In the genomic region with DNA sequence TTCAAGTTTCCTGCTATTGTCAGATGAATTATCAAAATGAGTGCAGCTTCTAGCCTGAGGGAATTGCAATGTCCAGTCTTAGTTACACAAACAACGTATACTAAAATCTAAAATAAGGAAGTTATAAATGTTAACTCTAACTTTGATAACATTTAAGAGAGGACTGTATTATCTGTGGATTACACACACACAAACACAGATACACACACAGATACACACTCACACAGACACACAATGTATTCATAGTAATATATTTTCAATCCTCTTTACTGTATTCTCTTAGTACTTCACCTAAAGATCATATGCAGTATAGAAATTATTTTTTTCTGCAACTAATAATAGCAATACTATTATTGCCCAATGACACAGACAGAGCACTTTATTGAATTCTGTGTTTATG, we compare ENCODE assay signal across 31 mouse cellular contexts.
"Had no signal": no experiment of that assay in that cellular context is flagged by ENCODE, and none has a peak within 500 bp of the region (broad histone marks: within the 10 kb centered on the region; RNA-seq: fewer than 3 reads in every experiment).

No protein-coding gene starts in this region.

- DNase-seq: left cerebral cortex, postnatal 4 days; liver; liver, embryonic 13.5 days; liver, postnatal 0 days; lung, adult 18-20 months; lung, adult 2 months; lung, embryonic 14.5 days; lung, postnatal 10 days; lung, postnatal 14 days; lung, postnatal 36 days; lung, postnatal 4 days; midbrain, embryonic 14.5 days had no signal

- H3K4me1 ChIP-seq: limb, embryonic 10.5 days; limb, embryonic 12.5 days; limb, embryonic 13.5 days; limb, embryonic 15.5 days; liver, embryonic 12.5 days; liver, embryonic 13.5 days; liver, embryonic 15.5 days; lung, embryonic 15.5 days; megakaryocyte, embryonic 14.5 days; midbrain, embryonic 10.5 days; midbrain, embryonic 12.5 days; midbrain, embryonic 13.5 days; midbrain, embryonic 15.5 days had no signal

- H3K4me2 ChIP-seq: limb, embryonic 12.5 days; limb, embryonic 13.5 days; limb, embryonic 15.5 days; liver, embryonic 11.5 days; liver, embryonic 12.5 days; liver, embryonic 13.5 days; liver, embryonic 15.5 days; lung, embryonic 14.5 days; lung, embryonic 15.5 days; midbrain, embryonic 11.5 days; midbrain, embryonic 12.5 days; midbrain, embryonic 13.5 days; midbrain, embryonic 15.5 days had no signal

- H3K4me3 ChIP-seq: limb, embryonic 10.5 days; limb, embryonic 12.5 days; limb, embryonic 13.5 days; limb, embryonic 15.5 days; liver, embryonic 12.5 days; liver, embryonic 13.5 days; liver, embryonic 15.5 days; lung, embryonic 15.5 days; megakaryocyte, embryonic 14.5 days; midbrain, embryonic 10.5 days; midbrain, embryonic 12.5 days; midbrain, embryonic 13.5 days; midbrain, embryonic 15.5 days; myocyte had no signal

- H3K27me3 ChIP-seq: limb, embryonic 12.5 days; limb, embryonic 13.5 days; limb, embryonic 15.5 days; liver, embryonic 12.5 days; liver, embryonic 13.5 days; liver, embryonic 15.5 days; lung, embryonic 15.5 days; megakaryocyte, embryonic 14.5 days; midbrain, embryonic 12.5 days; midbrain, embryonic 13.5 days; midbrain, embryonic 15.5 days had no signal

- H3K27ac ChIP-seq: limb, embryonic 10.5 days; limb, embryonic 12.5 days; limb, embryonic 13.5 days; limb, embryonic 15.5 days; liver, embryonic 12.5 days; liver, embryonic 13.5 days; liver, embryonic 14.5 days; liver, embryonic 15.5 days; lung, embryonic 15.5 days; macrophage; midbrain, embryonic 10.5 days; midbrain, embryonic 12.5 days; midbrain, embryonic 13.5 days; midbrain, embryonic 15.5 days had no signal

- H3K36me3 ChIP-seq: limb, embryonic 10.5 days; limb, embryonic 12.5 days; limb, embryonic 13.5 days; limb, embryonic 15.5 days; liver, embryonic 12.5 days; liver, embryonic 13.5 days; liver, embryonic 15.5 days; lung, embryonic 15.5 days; midbrain, embryonic 10.5 days; midbrain, embryonic 12.5 days; midbrain, embryonic 13.5 days; midbrain, embryonic 15.5 days had no signal

- H3K9me3 ChIP-seq: limb, embryonic 10.5 days; limb, embryonic 12.5 days; limb, embryonic 13.5 days; limb, embryonic 15.5 days; liver, embryonic 12.5 days; liver, embryonic 13.5 days; liver, embryonic 15.5 days; lung, embryonic 15.5 days; midbrain, embryonic 10.5 days; midbrain, embryonic 12.5 days; midbrain, embryonic 13.5 days; midbrain, embryonic 15.5 days had no signal

- H3K9ac ChIP-seq: limb, embryonic 12.5 days; limb, embryonic 13.5 days; limb, embryonic 15.5 days; liver, embryonic 12.5 days; liver, embryonic 13.5 days; liver, embryonic 14.5 days; liver, embryonic 15.5 days; liver, postnatal 0 days; lung, embryonic 14.5 days; lung, embryonic 15.5 days; midbrain, embryonic 12.5 days; midbrain, embryonic 13.5 days; midbrain, embryonic 15.5 days had no signal

- ATAC-seq: liver, embryonic 12.5 days; liver, postnatal 0 days; lung, postnatal 0 days; midbrain, embryonic 13.5 days; midbrain, embryonic 15.5 days; midbrain, embryonic 16.5 days had no signal
